8 mouse cellular contexts compared by ENCODE assay signal in genomic region chr5:54181327-54181863, GRCm38 (mm10).
A peak's percentile ranks its signal among the peaks of the same experiment; 100 is the strongest.
DNase-seq lines count a peak whose midpoint lies in the region; ATAC-seq and TF ChIP-seq lines count a peak whose summit lies in the region.

No protein-coding gene starts in this region.

- no peak for ATAC-seq in heart, embryonic 13.5 days (ENCODE audit: extremely low read depth, insufficient number of reproducible peaks, low FRiP score, low TSS enrichment)
- ATAC-seq in common myeloid progenitor, adult 5-6 weeks (replicated peaks; ENCODE audit: low read depth, poor library complexity, severe bottlenecking), result 0 out of 2 replicates have a peak, but pooled peaks have one; percentile 15
- no peak for ATAC-seq in midbrain, postnatal 0 days (ENCODE audit: low FRiP score)

- peak overlapping the region; percentile 39 for H3K4me2 ChIP-seq in heart, embryonic 13.5 days
- H3K4me2 ChIP-seq in midbrain, postnatal 0 days (ENCODE audit: low read depth, low read length, poor library complexity, severe bottlenecking), result peak overlapping the region; percentile 21

- no peaks in the 10 kb centered on the region for H3K27me3 ChIP-seq in heart, embryonic 13.5 days (replicated peaks)
- H3K27me3 ChIP-seq in hindbrain, embryonic 10.5 days (ENCODE audit: insufficient read depth, poor library complexity, severe bottlenecking), result no peaks in the 10 kb centered on the region
- no peaks in the 10 kb centered on the region for H3K27me3 ChIP-seq in midbrain, postnatal 0 days (ENCODE audit: insufficient read depth, low read length)

- peak overlapping the region; percentile 78 for H3K27ac ChIP-seq in heart, embryonic 13.5 days (replicated peaks)
- peak overlapping the region; percentile 78 for H3K27ac ChIP-seq in hindbrain, embryonic 10.5 days
- H3K27ac ChIP-seq in midbrain, postnatal 0 days (ENCODE audit: low read depth, low read length), result peak overlapping the region; percentile 34; the same call in 1 of the 2 replicates
- no peak overlapping the region; the same call in 1 of the 2 replicates for H3K27ac ChIP-seq in gastrocnemius, adult 2 months

- intact Hi-C loops in heart, postnatal 14 days (cut with DNase I), result no loop called here
- intact Hi-C loops in gastrocnemius, adult 2 months (cut with DNase I), result no loop called here

- 32% methylated on average over 13 of the region's 13 CpGs for WGBS in heart, embryonic 13.5 days
- WGBS in hindbrain, embryonic 10.5 days, result 25% methylated on average over 13 of the region's 13 CpGs
- WGBS in midbrain, postnatal 0 days, result 9% methylated on average over 13 of the region's 13 CpGs

- H3K9me3 ChIP-seq in heart, embryonic 13.5 days, result no peaks in the 10 kb centered on the region
- H3K9me3 ChIP-seq in hindbrain, embryonic 10.5 days, result 0 out of 2 replicates have a peak, but pooled peaks cover 4% of the 10 kb centered on the region
- no peaks in the 10 kb centered on the region for H3K9me3 ChIP-seq in midbrain, postnatal 0 days (ENCODE audit: low read length)

- no peak overlapping the region for H3K4me3 ChIP-seq in heart, embryonic 13.5 days
- peak overlapping the region; percentile 23; the same call in 1 of the 2 replicates for H3K4me3 ChIP-seq in hindbrain, embryonic 10.5 days
- peak overlapping the region; percentile 13; the same call in 1 of the 2 replicates for H3K4me3 ChIP-seq in midbrain, postnatal 0 days (ENCODE audit: low read depth, low read length)
- H3K4me3 ChIP-seq in gastrocnemius, adult 2 months, result no peak overlapping the region

- DNase-seq in heart, postnatal 14 days, result no peak
- peak; percentile 37 for DNase-seq in hindbrain, embryonic 10.5 days (ENCODE audit: low spot score)
- peak; percentile 31 for DNase-seq in midbrain, postnatal 0 days (ENCODE audit: low spot score)
- DNase-seq in gastrocnemius, adult 2 months, result no peak
- DNase-seq in urinary bladder, postnatal 10 days (ENCODE audit: low spot score), result no peak
- DNase-seq in testis, postnatal 10 days (ENCODE audit: low spot score), result no peak

- no peak for TF ChIP-seq CTCF in midbrain, postnatal 0 days (IDR thresholded peaks at IDR 0.05)
- no peak for TF ChIP-seq CTCF in gastrocnemius, adult 2 months (IDR thresholded peaks at IDR 0.05)

- H3K4me1 ChIP-seq in heart, embryonic 13.5 days, result peaks cover 37% of the 10 kb centered on the region
- H3K4me1 ChIP-seq in hindbrain, embryonic 10.5 days (replicated peaks), result peaks cover 38% of the 10 kb centered on the region
- H3K4me1 ChIP-seq in midbrain, postnatal 0 days (ENCODE audit: insufficient read depth, low read length), result 0 out of 2 replicates have a peak, but pooled peaks cover 4% of the 10 kb centered on the region

- no peak overlapping the region for H3K9ac ChIP-seq in heart, embryonic 13.5 days
- H3K9ac ChIP-seq in midbrain, postnatal 0 days (replicated peaks; ENCODE audit: low read length, poor library complexity, severe bottlenecking), result 0 out of 2 replicates have a peak overlapping the region, but pooled peaks have one; percentile 14

- H3K36me3 ChIP-seq in heart, embryonic 13.5 days, result no peaks in the 10 kb centered on the region
- H3K36me3 ChIP-seq in hindbrain, embryonic 10.5 days, result no peaks in the 10 kb centered on the region
- H3K36me3 ChIP-seq in midbrain, postnatal 0 days (ENCODE audit: insufficient read depth, low read length), result no peaks in the 10 kb centered on the region

Comparison
In these comparisons a context has a peak if more than half of its experiments do, and no peak if none do; other contexts are left out.
1. H3K4me3 ChIP-seq: peak in hindbrain, embryonic 10.5 days (single experiment) and midbrain, postnatal 0 days (single experiment); none in heart, embryonic 13.5 days (single experiment) and gastrocnemius, adult 2 months (single experiment).
2. DNase-seq: peak in hindbrain, embryonic 10.5 days (single experiment) and midbrain, postnatal 0 days (single experiment); none in heart, postnatal 14 days (0 of 2), gastrocnemius, adult 2 months (single experiment), urinary bladder, postnatal 10 days (single experiment) and testis, postnatal 10 days (single experiment).